Comparison of ENCODE assay signal across 11 mouse cellular contexts in genomic region chr11:3347835-3348195, GRCm38 (mm10). TPM values are rescaled to one million over a fixed set of nuclear protein-coding genes. Genes with fewer than 3 reads are reported as not detected.
DNase-seq lines count a peak whose midpoint lies in the region; ATAC-seq lines count a peak whose summit lies in the region.
"Had no signal": no experiment of that assay in that cellular context is flagged by ENCODE, and none has a peak within 500 bp of the region (broad histone marks: within the 10 kb centered on the region; RNA-seq: fewer than 3 reads in every experiment).

No protein-coding gene starts in this region.

- H3K4me3 ChIP-seq in heart, embryonic 13.5 days: no peak overlapping the region
- H3K4me3 ChIP-seq in liver, embryonic 13.5 days (replicated peaks): no peak overlapping the region
- H3K4me3 ChIP-seq in limb, embryonic 11.5 days (ENCODE audit: low read depth, low read length): no peak overlapping the region
- H3K4me3 ChIP-seq: limb, embryonic 15.5 days; myocyte had no signal

- peak overlapping the region; percentile 76 for H3K27ac ChIP-seq in heart, embryonic 13.5 days (replicated peaks)
- H3K27ac ChIP-seq in liver, embryonic 13.5 days: peak overlapping the region; percentile 21; the same call in 1 of the 2 replicates
- no peak overlapping the region; the same call in 1 of the 2 replicates for H3K27ac ChIP-seq in limb, embryonic 11.5 days (replicated peaks; ENCODE audit: low read depth, low read length)

- H3K9me3 ChIP-seq in heart, embryonic 13.5 days: no peaks in the 10 kb centered on the region
- H3K9me3 ChIP-seq in liver, embryonic 13.5 days (replicated peaks): no peaks in the 10 kb centered on the region
- no peaks in the 10 kb centered on the region for H3K9me3 ChIP-seq in limb, embryonic 11.5 days (ENCODE audit: control insufficient read depth, low read length)
- H3K9me3 ChIP-seq: limb, embryonic 15.5 days had no signal

- H3K36me3 ChIP-seq in heart, embryonic 13.5 days: peaks cover 70% of the 10 kb centered on the region
- H3K36me3 ChIP-seq in liver, embryonic 13.5 days: peaks cover 43% of the 10 kb centered on the region
- peaks cover 18% of the 10 kb centered on the region; the same call in 1 of the 2 replicates for H3K36me3 ChIP-seq in limb, embryonic 11.5 days (ENCODE audit: control insufficient read depth, insufficient read depth, low read length)

- peaks cover 24% of the 10 kb centered on the region for H3K4me1 ChIP-seq in heart, embryonic 13.5 days
- peaks cover 22% of the 10 kb centered on the region for H3K4me1 ChIP-seq in liver, embryonic 13.5 days (replicated peaks)
- peaks cover 9% of the 10 kb centered on the region for H3K4me1 ChIP-seq in limb, embryonic 11.5 days (ENCODE audit: control insufficient read depth, insufficient read depth, low read length)

- no peaks in the 10 kb centered on the region for H3K27me3 ChIP-seq in heart, embryonic 13.5 days (replicated peaks)
- H3K27me3 ChIP-seq in liver, embryonic 13.5 days: no peaks in the 10 kb centered on the region
- H3K27me3 ChIP-seq in limb, embryonic 11.5 days (ENCODE audit: control insufficient read depth, insufficient read depth, low read length): no peaks in the 10 kb centered on the region
- H3K27me3 ChIP-seq: limb, embryonic 15.5 days had no signal

- intact Hi-C loops in heart, postnatal 10 days (cut with DNase I): loop anchor here (2.0 to 5.0 kb wide), 2 partner anchors 61 to 164 kb away; partner anchors contain the start of genes Limk2 and Selenom

- 0 out of 2 replicates have a peak overlapping the region, but pooled peaks have one; percentile 24 for H3K9ac ChIP-seq in heart, embryonic 13.5 days
- H3K9ac ChIP-seq in liver, embryonic 13.5 days: no peak overlapping the region
- no peak overlapping the region for H3K9ac ChIP-seq in limb, embryonic 11.5 days (ENCODE audit: low read length)
- H3K9ac ChIP-seq: forebrain, postnatal 0 days; limb, embryonic 15.5 days had no signal

- H3K4me2 ChIP-seq in heart, embryonic 13.5 days: no peak overlapping the region
- no peak overlapping the region for H3K4me2 ChIP-seq in liver, embryonic 13.5 days
- H3K4me2 ChIP-seq in limb, embryonic 11.5 days (ENCODE audit: low read depth, severe bottlenecking): no peak overlapping the region
- H3K4me2 ChIP-seq: limb, embryonic 15.5 days had no signal

- no peak for DNase-seq in heart, postnatal 10 days
- no peak for DNase-seq in liver, embryonic 13.5 days
- DNase-seq in liver: no peak
- peak; percentile 91 for DNase-seq in R1 (ENCODE audit: low read depth, low spot score)
- no peak for DNase-seq in limb, embryonic 11.5 days (ENCODE audit: low spot score)
- DNase-seq in c-Kit-positive CD71-positive TER-119-positive erythroid progenitor cells, embryonic 14.5 days (ENCODE audit: low spot score): no peak
- no peak for DNase-seq in adrenal gland, adult 18-20 months (ENCODE audit: low spot score in 2 of 2)

- no peak for ATAC-seq in heart, embryonic 13.5 days (ENCODE audit: extremely low read depth, insufficient number of reproducible peaks, low FRiP score, low TSS enrichment)
- no peak for ATAC-seq in liver, embryonic 13.5 days (ENCODE audit: low read depth)
- ATAC-seq in limb, embryonic 11.5 days (ENCODE audit: insufficient number of reproducible peaks, low FRiP score, low TSS enrichment, low read depth): 0 out of 2 replicates have a peak, but pooled peaks have one; percentile 6

RNA-seq across cellular contexts. Expression of gene Pik3ip1, which starts 17.6 kb away (rescaled TPM):
- polyA plus RNA-seq in heart, embryonic 13.5 days (2015; fragmentation: Nextera tagmentation; extraction: Ambion mirVana): 19.0 and 25.9 TPM in 2 replicates
- total RNA-seq in heart, postnatal 10 days (2021): 10 to 100 TPM; 25.2 to 31.0 TPM
- polyA plus RNA-seq in liver, embryonic 13.5 days (2015; fragmentation: Nextera tagmentation; extraction: Ambion mirVana): 1.1 and 1.5 TPM in 2 replicates
- 10.2 and 11.5 TPM in 2 replicates for polyA plus RNA-seq in limb, embryonic 11.5 days (2014; fragmentation: Nextera tagmentation; extraction: Ambion mirVana)
- total RNA-seq in adrenal gland, adult 18-20 months (2021): 10 to 100 TPM in 1 of 2 experiments, 1 to 10 TPM in 1; 9.1 to 12.0 TPM

RNA-seq across cellular contexts. Expression of gene Patz1, which starts 59.1 kb away (rescaled TPM):
- polyA plus RNA-seq in heart, embryonic 13.5 days (2015; fragmentation: Nextera tagmentation; extraction: Ambion mirVana): 22.7 and 24.4 TPM in 2 replicates
- 10 to 100 TPM; 34.9 to 38.5 TPM for total RNA-seq in heart, postnatal 10 days (2021)
- polyA plus RNA-seq in liver, embryonic 13.5 days (2015; fragmentation: Nextera tagmentation; extraction: Ambion mirVana): 14.8 and 15.8 TPM in 2 replicates
- 64.6 and 72.3 TPM in 2 replicates for polyA plus RNA-seq in limb, embryonic 11.5 days (2014; fragmentation: Nextera tagmentation; extraction: Ambion mirVana)
- total RNA-seq in adrenal gland, adult 18-20 months (2021): 10 to 100 TPM; 16.1 to 24.6 TPM
